Mouse (Mus musculus) fibroblast of lung, adult 2 months (primary cell): Measurements from ENCODE around the gene Cox6a2.
A peak's percentile ranks its signal among the peaks of the same experiment; 100 is the strongest.
"Not testable (repeated sequence)": the region's sequence is repeated elsewhere in the genome, so short reads cannot be mapped to it uniquely, and the experiment has no call there.

Experiments
- DNase-seq: peaks from one replicate; pipeline ENCODE4 v3.0.0-alpha.2; 2011; ENCODE audit warnings: low read depth

Gene Cox6a2

GRCm38 (mm10) chr7:128234796-128235195, 28.6 kb upstream of the Cox6a2 start:
- DNase-seq, result no peak

DNA sequence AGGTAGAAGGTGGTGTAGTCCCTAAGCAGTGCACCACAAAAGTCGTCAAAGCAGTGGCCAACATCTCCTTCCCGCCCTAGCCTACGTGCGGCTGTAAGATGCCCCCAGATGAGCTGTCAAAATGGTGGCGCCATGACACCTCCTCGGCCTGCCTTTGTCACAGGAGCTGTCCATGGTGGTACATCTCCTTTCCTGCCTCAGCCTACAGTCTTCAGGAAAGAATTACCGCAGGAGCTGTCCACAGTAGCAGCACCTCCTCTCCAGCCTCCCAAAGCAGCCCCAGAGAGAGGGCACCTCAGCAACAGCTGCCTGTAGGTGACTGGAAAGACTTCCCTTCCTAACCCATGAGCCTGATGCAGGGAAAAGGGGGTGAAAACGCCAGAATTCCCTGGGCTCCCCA, 25.6 kb upstream of the Cox6a2 start:
- DNase-seq, result no peak

DNA sequence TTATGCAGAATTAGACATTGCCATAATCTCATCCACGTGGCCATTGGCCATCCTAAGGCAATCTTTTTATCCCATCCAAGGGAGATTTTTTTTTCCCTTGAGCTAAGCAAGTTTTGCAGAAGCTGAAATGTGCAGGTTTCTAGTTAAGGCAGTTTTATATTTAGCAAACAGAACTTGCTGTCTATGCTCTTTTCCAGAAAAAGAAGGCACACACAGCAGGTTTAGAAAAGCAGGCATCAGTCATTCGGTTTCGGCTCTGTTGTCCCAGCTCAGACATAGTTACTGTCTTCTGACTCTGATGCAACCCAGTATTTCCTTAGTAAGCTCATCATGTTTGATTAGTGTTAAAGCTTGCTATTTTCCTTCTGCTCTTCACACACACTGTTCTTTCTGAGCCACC, 14.7 kb upstream of the Cox6a2 start:
- DNase-seq, result no peak

- no peak for DNase-seq
These were observed 13.8 kb upstream of the Cox6a2 start for GRCm38 (mm10) chr7:128219952-128220351.

DNA sequence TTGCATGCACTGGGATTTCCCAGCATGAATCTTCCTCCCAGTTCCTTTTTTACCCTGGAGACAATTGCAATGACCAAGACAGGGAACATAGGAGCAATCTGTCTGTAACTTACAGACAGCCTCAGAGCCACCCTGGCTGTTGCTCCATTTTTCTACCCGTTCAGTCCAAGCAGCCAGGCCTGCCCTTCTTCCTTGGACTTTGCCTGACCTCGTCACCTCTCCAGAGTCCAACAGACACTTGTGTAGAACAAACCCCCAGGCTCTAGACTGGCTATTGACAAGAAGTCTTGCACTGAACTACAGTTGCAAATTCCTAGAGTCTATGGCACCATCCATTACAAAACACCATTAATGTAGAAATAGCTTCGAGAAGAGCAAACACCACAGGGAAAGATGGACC, 3.6 kb upstream of the Cox6a2 start:
- no peak for DNase-seq

DNA sequence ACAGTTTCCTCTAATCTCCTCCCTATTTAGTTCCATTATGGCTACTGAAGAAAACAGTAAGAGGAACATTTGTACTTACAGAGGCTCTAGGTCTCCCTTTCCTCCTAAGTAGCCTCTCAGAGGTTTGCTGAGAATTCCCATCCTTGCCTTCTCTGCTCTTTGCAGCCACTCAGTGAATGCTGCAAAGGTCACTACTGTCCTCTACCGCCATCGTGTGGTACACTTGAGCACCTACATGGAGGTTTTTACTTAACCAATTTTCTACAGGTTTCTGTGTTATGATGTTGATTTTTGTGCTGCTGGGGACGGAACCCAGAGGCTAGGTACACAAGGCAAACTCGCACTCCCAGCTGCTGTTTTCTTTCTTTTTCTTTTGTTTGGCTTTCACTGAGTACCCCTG, 2.0 kb upstream of the Cox6a2 start:
- DNase-seq, result peak; percentile 30

DNA sequence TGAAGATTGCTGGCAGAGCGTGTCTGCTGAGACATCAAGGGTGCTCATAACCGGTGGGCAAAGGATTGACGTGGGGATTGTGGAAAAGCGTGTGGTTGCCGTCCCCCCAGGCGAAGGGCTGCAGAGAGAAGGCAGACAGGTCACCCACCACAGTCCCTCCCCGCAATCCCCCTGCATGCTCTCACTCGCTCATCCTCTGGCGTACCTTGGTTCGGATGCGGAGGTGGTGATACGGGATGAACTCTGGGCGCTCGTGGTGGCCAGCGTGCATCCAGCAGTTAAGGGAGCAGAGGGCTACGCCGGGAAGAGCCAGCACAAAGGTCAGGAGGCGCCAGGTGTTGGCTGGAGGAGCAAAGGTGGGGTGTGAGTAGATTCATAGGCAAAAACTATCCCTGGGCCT, 492 bp downstream of the Cox6a2 start:
- DNase-seq, result no peak

GRCm38 (mm10) chr7:128204179-128204578, 2.0 kb downstream of the Cox6a2 start:
- DNase-seq, result no peak

GRCm38 (mm10) chr7:128203071-128203470, 3.1 kb downstream of the Cox6a2 start:
- DNase-seq, result no peak

GRCm38 (mm10) chr7:128201607-128202006, 4.6 kb downstream of the Cox6a2 start:
- DNase-seq, result no peak

DNA sequence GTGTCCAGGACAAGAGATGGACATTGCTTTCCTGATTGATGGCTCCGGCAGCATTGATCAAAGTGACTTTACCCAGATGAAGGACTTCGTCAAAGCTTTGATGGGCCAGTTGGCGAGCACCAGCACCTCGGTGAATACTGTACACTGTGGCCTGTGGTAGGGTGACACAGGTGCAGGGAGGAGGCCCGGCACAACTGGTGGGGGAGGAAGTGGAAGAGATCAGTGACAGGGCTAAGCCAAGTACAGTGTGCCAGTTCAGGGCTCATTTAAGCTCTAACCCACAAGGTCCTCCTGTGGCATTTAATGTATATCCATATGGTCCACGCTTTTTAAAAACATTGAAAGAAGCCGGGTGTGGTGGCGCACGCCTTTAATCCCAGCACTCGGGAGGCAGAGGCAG, 24.5 kb downstream of the Cox6a2 start:
- no peak for DNase-seq

DNA sequence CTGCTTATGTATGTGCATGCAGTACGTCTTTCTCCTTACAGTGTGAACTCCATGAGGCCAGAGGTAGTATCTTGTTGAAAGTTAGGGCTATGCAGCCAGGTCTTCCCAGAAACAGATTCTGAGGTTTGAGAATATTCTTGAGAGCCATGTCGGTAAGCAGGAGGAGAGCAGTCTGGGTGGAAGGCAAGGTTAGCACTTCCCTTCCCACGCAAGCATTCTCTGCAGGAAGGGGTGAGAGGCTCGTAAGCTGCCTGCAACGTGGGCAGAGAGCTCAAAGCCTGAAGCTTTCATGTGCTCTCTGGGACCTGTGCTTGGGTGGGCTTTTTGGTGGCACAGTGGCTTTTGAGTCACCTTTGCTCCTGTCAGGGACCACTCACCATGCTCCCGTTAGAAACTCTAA, 25.6 kb downstream of the Cox6a2 start:
- no peak for DNase-seq

DNA sequence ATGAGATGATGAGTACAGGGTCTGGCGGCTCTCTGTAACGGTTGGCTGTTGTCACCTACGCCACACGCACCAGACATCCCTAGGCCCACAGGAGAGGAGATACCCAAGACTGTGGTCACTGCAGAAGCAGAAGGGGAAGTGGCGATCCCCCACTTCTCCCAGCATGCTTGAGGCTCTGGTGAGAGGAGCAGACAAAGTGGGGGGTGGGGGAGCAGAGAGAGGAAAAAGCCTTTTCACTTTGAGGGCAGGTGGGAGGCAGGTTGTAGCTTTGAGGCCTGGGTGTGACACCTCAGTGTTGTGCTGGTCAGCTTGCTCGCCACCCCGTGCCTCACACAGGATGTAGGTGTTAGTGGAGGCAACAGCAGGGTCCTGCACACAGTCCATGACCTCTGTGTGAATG, 26.1 kb downstream of the Cox6a2 start:
- no peak for DNase-seq

DNA sequence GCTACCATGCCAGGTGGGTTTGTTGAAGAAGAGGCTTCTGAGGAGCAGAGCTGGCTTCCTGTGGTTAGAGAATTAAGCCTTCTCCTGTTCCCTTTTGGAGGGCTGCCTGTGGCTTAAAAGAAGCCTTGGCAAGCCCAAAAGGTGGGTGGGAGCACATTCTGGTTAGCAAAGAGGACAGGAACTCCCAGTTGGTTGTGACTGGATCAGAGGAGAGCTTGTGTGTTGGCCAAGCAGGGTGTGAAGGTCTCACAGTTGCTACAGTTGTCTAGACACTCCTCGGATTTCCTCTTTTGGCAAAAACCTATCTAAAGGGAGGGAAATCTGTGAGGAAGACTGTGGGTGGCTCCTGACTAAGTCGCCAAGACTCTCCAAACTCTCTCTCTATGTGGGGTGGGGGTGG, 27.8 kb downstream of the Cox6a2 start:
- DNase-seq, result peak; percentile 29

DNA sequence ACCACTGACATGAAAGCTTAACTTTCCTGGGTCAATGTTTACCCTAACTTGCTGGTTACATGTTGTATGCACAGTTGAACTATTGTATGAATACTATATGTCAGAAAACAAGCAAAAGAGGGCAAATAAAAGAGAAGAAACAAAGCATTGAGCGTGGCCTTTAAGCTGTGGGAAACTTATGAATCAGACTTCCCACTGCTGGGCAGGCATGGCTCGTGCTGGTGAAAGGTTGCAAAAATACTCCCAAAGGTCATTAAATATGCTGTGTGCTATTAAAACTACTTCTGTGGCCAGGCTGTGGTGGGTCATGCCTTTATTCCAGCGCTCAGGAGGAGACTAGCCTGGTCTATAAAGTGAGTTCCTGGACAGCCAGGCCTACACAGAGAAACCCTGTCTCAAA, 36.2 kb downstream of the Cox6a2 start:
- peak; percentile 15 for DNase-seq

- DNase-seq, result no peak
These were observed 39.8 kb downstream of the Cox6a2 start for GRCm38 (mm10) chr7:128166391-128166790.

DNA sequence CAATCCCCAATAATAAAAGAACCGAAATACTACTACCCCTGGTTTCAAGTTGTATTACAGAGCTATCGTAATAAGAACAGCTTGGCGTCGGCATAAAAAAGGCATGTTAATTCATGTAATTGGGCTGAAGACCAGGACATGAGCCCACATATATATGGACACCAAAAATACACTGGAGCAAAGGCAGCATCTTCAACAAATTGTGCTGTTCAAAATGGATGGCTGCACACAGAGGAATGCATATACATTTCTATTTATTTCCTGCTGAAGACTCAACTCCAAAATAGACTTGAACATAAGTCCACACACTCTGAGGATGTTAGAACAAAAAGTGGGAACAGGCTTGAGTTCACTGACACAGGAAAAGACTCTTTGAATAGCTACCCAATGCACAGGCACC, 42.2 kb downstream of the Cox6a2 start:
- no peak for DNase-seq

DNA sequence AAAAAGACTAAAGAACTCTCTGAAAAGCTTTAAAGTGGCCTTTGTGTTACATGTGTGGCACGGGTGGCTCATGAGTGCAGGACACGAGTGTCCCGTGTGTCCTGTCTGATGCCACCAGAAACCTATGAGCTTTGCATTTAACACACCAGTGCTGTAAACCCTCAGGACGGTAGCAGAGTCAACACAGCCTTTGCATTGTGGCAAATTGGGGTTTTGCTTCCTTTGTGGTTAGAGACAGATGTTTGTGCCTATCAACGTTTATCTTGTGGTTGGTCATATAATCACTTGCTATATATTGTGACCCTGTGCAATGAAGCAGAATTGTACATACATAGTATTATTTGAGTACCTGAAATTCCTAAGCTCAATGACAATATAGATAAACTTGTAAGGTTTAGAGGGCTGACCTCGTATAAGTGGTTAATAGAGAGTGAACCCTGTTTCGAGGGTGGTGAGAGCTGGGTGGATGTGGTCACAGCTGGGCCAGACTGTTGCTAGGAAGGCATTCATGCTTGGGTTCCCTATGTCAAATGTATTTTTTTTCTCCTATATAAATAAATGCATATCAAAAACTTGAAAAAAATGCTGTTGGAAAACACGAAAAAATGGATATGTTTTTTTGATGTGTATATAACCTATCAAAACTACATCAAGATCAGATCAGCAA, 47.4 kb downstream of the Cox6a2 start:
- not testable (repeated sequence) for DNase-seq
